Mouse (Mus musculus) neural tube, embryonic 14.5 days (tissue): Measurements from ENCODE around the gene Gm26657. TPM values are rescaled to one million over a fixed set of nuclear protein-coding genes. Genes with fewer than 3 reads are reported as not detected.

Experiments used
- ATAC-seq: fragments of 200-750 bp; cut with Nextera tagmentation; 2 replicates; pipeline ENCODE4 v1.8.0; 2017; ENCODE audit warnings: low read depth, mild to moderate bottlenecking, moderate TSS enrichment, moderate library complexity
- H3K27ac ChIP-seq: fragments of 300-500 bp; sonication (generic); 2 replicates; pipeline ENCODE4 v1.5.1; 2014; ENCODE audit warnings: low read depth, mild to moderate bottlenecking, control low read depth, low read length, moderate library complexity, mixed read lengths
- H3K27me3 ChIP-seq: fragments of 300-500 bp; sonication (generic); 2 replicates; pipeline ENCODE4 v1.6.1; 2014; ENCODE audit warnings: low read length; ENCODE audit not compliant: control insufficient read depth, insufficient read depth
- H3K36me3 ChIP-seq: fragments of 300-500 bp; sonication (generic); 2 replicates; pipeline ENCODE4 v1.6.1; 2014; ENCODE audit warnings: low read length, mixed read lengths; ENCODE audit not compliant: control insufficient read depth, insufficient read depth
- H3K4me1 ChIP-seq: fragments of 300-500 bp; sonication (generic); 2 replicates; pipeline ENCODE4 v1.6.1; 2014; ENCODE audit warnings: low read length; ENCODE audit not compliant: control insufficient read depth, insufficient read depth
- H3K4me2 ChIP-seq: fragments of 300-500 bp; sonication (generic); 2 replicates; pipeline ENCODE4 v1.6.1; 2014; ENCODE audit warnings: mild to moderate bottlenecking, low read depth, low read length, control low read depth
- H3K4me3 ChIP-seq: fragments of 300-500 bp; sonication (generic); 2 replicates; pipeline ENCODE4 v1.5.1; 2014; ENCODE audit warnings: low read depth, low read length, control low read depth, mixed read lengths
- H3K9ac ChIP-seq: fragments of 300-500 bp; sonication (generic); replicated peaks from 2 replicates; pipeline ENCODE4 v1.6.1; 2014; ENCODE audit warnings: low read depth, mild to moderate bottlenecking, control low read depth, low read length, mixed read lengths
- H3K9me3 ChIP-seq: fragments of 300-500 bp; sonication (generic); 2 replicates; pipeline ENCODE4 v1.6.1; 2016; ENCODE audit warnings: low read length; ENCODE audit not compliant: control insufficient read depth
- WGBS: fragments of 180-500 bp; shearing (Covaris S2); extraction: QIAGEN DNeasy Blood & Tissue Kit; methylation state at CpG from one replicate; pipeline ENCODE4 v1.1.7; 2014; 5-methylcytosine and 5-hydroxymethylcytosine counted together
- polyA plus RNA-seq: library from polyadenylated mRNA; unstranded; fragments of >200 nt; fragmentation: Nextera tagmentation; extraction: Ambion mirVana; gene quantifications from 2 replicates; pipeline ENCODE4 v1.2.1, GENCODE M21; 2014

Gene Gm26657
- polyA plus RNA-seq, 1 experiment from 2014 or later = not detected

- WGBS = 89% methylated on average over 9 of the region's 9 CpGs
- no peak for ATAC-seq
- H3K4me1 ChIP-seq = no peaks in the 10 kb centered on the region
- no peak overlapping the region for H3K9ac ChIP-seq
- no peaks in the 10 kb centered on the region for H3K27me3 ChIP-seq
- H3K27ac ChIP-seq = no peak overlapping the region
- H3K4me3 ChIP-seq = no peak overlapping the region
- H3K4me2 ChIP-seq = no peak overlapping the region
- no peaks in the 10 kb centered on the region for H3K36me3 ChIP-seq
- H3K9me3 ChIP-seq = no peaks in the 10 kb centered on the region
These were observed 19.5 kb upstream of the Gm26657 start for GRCm38 (mm10) chr4:56720403-56720802.

- ATAC-seq = no peak
- 39% methylated on average over 3 of the region's 3 CpGs for WGBS
- Histone ChIP-seq H3K27me3 (no peaks in the 10 kb centered on the region), H3K4me1 (no peaks in the 10 kb centered on the region), H3K9ac (no peak overlapping the region), H3K9me3 (no peaks in the 10 kb centered on the region), H3K27ac (no peak overlapping the region), H3K36me3 (no peaks in the 10 kb centered on the region), H3K4me3 (no peak overlapping the region), H3K4me2 (no peak overlapping the region)
These were observed 18.4 kb upstream of the Gm26657 start for GRCm38 (mm10) chr4:56721469-56721868.

DNA sequence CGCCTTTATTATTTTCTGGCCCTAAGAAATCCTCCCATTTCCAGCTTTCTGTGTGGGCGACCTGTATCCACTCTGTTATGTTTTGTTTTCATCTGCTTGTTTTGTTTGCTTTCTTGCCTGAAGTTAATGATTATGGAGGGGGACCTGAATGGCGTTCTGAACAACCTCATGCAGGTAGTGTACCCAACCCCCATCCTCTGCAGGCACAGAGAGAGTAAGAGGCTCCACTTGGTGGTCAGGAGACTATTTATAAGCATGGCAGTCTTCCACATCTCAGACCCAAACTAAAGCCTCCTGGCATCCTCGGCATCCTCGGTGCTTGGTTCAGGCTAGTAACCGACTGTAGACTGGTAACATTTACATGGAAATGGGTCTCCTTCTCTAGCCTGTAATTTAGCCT lies 17.5 kb upstream of the Gm26657 start:
- Histone ChIP-seq H3K4me2 (no peak overlapping the region), H3K27me3 (no peaks in the 10 kb centered on the region), H3K36me3 (no peaks in the 10 kb centered on the region), H3K9ac (no peak overlapping the region), H3K9me3 (no peaks in the 10 kb centered on the region), H3K4me1 (no peaks in the 10 kb centered on the region), H3K27ac (no peak overlapping the region), H3K4me3 (no peak overlapping the region)
- 53% methylated on average over 6 of the region's 6 CpGs for WGBS
- ATAC-seq = no peak

- H3K4me3 ChIP-seq = no peak overlapping the region
- H3K27me3 ChIP-seq = no peaks in the 10 kb centered on the region
- no peak overlapping the region for H3K4me2 ChIP-seq
- no peak overlapping the region for H3K9ac ChIP-seq
- H3K27ac ChIP-seq = no peak overlapping the region
- no peaks in the 10 kb centered on the region for H3K4me1 ChIP-seq
- H3K36me3 ChIP-seq = no peaks in the 10 kb centered on the region
- 95% methylated on average over 6 of the region's 6 CpGs for WGBS
- ATAC-seq = no peak
- H3K9me3 ChIP-seq = no peaks in the 10 kb centered on the region
These were observed 16.6 kb upstream of the Gm26657 start for GRCm38 (mm10) chr4:56723237-56723636.

DNA sequence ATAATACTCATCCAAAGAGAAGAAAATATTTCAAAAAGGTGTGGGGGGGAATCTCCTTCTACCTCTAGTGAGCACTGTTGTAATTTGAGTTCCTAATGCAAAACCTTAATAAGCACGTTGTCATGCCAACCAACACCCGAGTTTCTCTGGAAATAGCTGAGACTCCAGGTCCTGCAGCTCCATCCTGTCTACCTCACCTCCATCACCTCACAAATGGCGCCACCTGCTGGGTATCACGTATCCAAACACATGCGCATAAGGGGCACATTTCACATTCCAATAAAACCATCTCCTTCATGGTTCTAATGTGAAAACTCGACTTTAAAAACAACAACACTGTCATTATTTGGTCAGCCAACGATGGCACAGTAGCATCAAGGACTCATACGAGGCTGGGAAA lies 14.0 kb upstream of the Gm26657 start:
- Histone ChIP-seq H3K27me3 (no peaks in the 10 kb centered on the region), H3K27ac (no peak overlapping the region), H3K4me1 (no peaks in the 10 kb centered on the region), H3K4me3 (no peak overlapping the region), H3K4me2 (no peak overlapping the region), H3K9me3 (no peaks in the 10 kb centered on the region), H3K36me3 (no peaks in the 10 kb centered on the region), H3K9ac (no peak overlapping the region)
- no peak for ATAC-seq
- WGBS = 61% methylated on average over 8 of the region's 8 CpGs

DNA sequence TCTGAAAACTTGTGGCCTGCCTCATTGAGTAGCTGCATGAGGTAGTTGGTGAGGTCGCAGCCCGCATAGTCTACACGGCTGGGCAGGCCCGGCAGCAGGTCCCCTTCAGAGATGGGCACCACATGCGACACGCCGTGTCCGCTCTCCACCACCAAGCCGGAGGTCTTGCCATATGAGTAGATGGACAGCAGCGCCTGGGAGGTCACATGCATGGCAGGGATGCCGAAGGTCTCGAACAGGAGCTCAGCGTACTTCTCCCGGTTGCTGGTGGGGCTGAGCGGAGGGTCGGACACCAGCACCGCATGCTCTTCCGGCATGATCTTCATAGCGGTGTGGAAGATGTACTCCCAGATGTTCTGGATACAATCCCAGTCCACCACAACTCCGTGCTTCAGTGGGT lies 741 bp downstream of the Gm26657 start:
- no peaks in the 10 kb centered on the region for H3K9me3 ChIP-seq
- H3K9ac ChIP-seq = no peak overlapping the region
- no peak for ATAC-seq
- H3K4me3 ChIP-seq = no peak overlapping the region
- 96% methylated on average over 20 of the region's 20 CpGs for WGBS
- H3K4me2 ChIP-seq = no peak overlapping the region
- no peak overlapping the region for H3K27ac ChIP-seq
- no peaks in the 10 kb centered on the region for H3K4me1 ChIP-seq
- H3K36me3 ChIP-seq = no peaks in the 10 kb centered on the region
- H3K27me3 ChIP-seq = no peaks in the 10 kb centered on the region

DNA sequence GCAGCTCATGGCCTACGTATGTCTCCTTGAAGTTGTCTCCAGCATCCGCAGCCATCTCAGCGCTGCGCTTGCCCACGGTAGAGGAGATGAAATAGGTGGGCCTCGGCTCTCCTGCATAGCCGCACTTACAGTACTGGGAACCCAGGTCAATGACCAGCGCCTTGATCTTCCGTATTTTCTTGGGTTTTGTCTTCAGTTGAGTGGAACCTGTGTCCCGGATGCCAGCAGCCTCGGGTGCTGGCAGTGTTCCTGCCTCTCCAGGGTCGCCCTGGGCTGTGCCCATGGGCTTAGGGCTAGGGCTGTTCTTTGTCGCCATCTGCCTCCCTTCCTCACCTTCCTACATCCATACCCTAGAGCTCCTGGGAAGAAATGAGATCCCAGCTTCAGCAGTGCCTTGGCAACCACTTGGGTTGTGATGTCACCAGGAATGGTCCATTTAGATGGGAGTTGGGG lies 1.2 kb downstream of the Gm26657 start, which contains the start of gene Actl7b:
Gene Actl7b, minus strand, starts transcription at position 403 of the 453 bp plus-strand sequence.
- Histone ChIP-seq H3K4me1 (no peaks in the 10 kb centered on the region), H3K36me3 (no peaks in the 10 kb centered on the region; the same call in 1 of the 2 replicates), H3K27ac (no peak within 1 kb of the TSS), H3K4me2 (no peak within 1 kb of the TSS), H3K9ac (no peak within 1 kb of the TSS), H3K4me3 (no peak within 1 kb of the TSS), H3K27me3 (no peaks in the 10 kb centered on the region), H3K9me3 (no peaks in the 10 kb centered on the region)
- 96% methylated on average over 13 of the region's 13 CpGs for WGBS
- no peak for ATAC-seq

DNA sequence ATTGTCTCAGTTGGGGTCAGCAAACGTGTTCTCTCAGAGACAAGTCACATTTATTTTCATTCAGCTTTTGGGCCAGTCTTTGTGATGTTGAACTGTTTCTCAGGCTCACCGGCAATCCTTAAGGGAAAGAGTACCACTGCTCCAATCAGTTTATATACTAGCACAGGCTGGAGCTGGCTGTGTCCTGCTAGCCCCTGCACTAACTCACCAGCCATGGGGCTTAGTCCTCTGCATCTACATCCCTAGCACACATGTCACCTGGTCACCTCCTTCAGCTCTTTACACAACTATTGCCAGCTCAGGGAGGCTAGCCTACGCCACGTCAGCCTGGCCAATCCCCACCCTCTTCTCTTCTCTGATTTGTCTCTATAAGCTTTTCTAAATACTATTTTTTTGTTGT lies 2.8 kb downstream of the Gm26657 start:
- H3K9me3 ChIP-seq = no peaks in the 10 kb centered on the region
- peaks cover 5% of the 10 kb centered on the region; the same call in 1 of the 2 replicates for H3K36me3 ChIP-seq
- no peak overlapping the region for H3K27ac ChIP-seq
- 86% methylated on average over 4 of the region's 4 CpGs for WGBS
- no peaks in the 10 kb centered on the region for H3K4me1 ChIP-seq
- H3K4me2 ChIP-seq = no peak overlapping the region
- H3K9ac ChIP-seq = no peak overlapping the region
- ATAC-seq = no peak
- H3K27me3 ChIP-seq = no peaks in the 10 kb centered on the region
- H3K4me3 ChIP-seq = no peak overlapping the region

DNA sequence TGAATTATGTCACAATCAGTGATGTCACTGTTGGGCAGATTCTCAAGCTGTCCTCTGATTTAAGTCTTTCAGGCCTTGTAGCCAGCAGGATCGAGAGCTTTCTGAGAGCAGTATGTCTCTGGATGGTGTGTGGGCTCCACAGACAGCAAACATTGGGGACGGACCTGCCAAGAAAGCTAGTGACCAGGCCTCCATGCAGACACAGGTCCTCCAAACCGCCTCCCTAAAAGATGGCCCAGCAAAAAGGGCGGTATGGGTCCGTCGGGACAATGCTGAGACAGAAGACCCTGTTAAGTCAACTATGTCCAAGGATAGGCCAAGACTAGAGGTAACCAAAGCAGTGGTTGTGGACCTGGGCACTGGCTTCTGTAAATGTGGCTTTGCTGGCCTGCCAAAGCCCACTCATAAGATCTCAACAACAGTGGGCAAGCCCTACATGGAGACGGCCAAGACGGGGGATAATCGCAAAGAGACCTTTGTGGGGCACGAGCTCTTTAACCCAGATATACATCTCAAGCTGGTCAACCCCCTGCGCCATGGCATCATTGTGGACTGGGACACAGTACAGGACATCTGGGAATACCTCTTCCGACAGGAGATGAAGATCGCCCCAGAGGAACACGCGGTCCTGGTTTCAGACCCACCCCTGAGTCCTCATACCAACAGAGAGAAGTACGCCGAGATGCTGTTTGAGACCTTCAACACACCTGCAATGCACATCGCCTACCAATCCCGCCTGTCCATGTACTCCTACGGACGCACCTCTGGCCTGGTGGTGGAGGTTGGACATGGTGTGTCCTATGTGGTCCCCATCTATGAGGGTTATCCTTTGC lies 3.7 kb downstream of the Gm26657 start, which contains the start of gene Actl7a:
Gene Actl7a, plus strand, starts transcription at position 51 of the 833 bp plus-strand sequence.
- no peaks in the 10 kb centered on the region for H3K27me3 ChIP-seq
- no peak within 1 kb of the TSS for H3K4me2 ChIP-seq
- ATAC-seq = no peak
- no peaks in the 10 kb centered on the region for H3K9me3 ChIP-seq
- H3K27ac ChIP-seq = no peak within 1 kb of the TSS
- H3K9ac ChIP-seq = no peak within 1 kb of the TSS
- H3K4me1 ChIP-seq = no peaks in the 10 kb centered on the region
- no peak within 1 kb of the TSS for H3K4me3 ChIP-seq
- 96% methylated on average over 21 of the region's 21 CpGs for WGBS
- peaks cover 7% of the 10 kb centered on the region for H3K36me3 ChIP-seq
